Mouse (Mus musculus) megakaryocyte-erythroid progenitor cell, adult 5-6 weeks (primary cell): ENCODE data around the gene Dnase1l3. TPM values are rescaled to one million over a fixed set of nuclear protein-coding genes. Genes with fewer than 3 reads are reported as not detected.

ENCODE experiments used
- ATAC-seq: replicated peaks from 2 replicates; pipeline ENCODE4 v1.8.0; 2016; ENCODE audit warnings: mild to moderate bottlenecking, inconsistent platforms; ENCODE audit not compliant: severe bottlenecking, poor library complexity, low FRiP score, low TSS enrichment
- total RNA-seq, 2 experiments: library from RNA; stranded (forward) in 1 of 2; stranded (reverse) in 1 of 2; fragments of 200-1000, 215-1000 nt in 1 of 2; fragments of >200 nt in 1 of 2; fragmentation: Nextera tagmentation in 1 of 2; gene quantifications; 2 replicates each; pipeline ENCODE4 v1.2.3; 2014 to 2017

Gene Dnase1l3
- total RNA-seq (2014; fragmentation: Nextera tagmentation) = not detected in 2 replicates
- total RNA-seq (2017) = not detected in 2 replicates

DNA sequence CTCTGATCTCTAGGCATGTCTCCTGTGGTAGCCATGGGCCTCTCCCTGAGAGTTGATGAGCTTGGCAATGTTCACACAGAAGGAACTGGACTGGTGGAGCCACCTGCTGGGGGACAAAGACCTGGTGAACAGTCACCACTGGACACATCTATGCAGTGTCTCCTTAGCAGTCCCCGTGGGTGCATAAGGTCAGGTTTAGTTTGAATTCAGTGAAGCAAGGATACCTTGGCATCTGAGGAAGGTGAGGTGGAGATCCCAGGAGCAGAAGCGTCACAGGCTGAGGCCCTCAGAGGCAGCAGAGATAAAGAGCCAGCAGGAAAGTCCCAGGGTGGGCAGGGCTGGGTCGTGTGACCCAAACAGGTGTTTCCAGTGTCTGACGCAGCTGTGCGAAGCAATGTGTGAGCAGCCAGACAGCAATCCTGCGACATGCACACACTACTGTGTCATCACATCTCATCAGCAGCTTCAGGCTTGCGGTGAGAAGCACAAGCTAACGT lies at the start of gene Dnase1l3:
Gene Dnase1l3, minus strand, starts transcription at position 303 of the 497 bp plus-strand sequence.
- no peak for ATAC-seq

DNA sequence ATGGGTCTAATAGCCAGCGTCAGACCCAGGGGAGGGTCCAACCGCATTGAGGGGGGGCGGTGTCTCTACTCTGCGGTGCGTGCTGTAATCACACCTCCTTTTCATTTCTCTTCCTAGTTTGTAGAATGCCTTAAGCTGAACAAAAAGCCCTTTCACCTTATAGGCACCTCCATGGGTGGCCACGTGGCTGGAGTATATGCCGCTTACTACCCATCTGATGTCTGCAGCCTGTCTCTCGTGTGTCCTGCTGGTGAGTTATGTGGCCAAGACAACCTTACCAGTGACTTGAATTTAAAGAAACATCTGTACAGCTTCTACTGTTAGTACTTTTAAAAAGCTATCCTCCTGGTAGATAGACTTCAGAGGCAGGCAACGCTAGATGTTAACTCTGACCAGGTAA lies 48.2 kb upstream of the Dnase1l3 start:
- no peak for ATAC-seq

DNA sequence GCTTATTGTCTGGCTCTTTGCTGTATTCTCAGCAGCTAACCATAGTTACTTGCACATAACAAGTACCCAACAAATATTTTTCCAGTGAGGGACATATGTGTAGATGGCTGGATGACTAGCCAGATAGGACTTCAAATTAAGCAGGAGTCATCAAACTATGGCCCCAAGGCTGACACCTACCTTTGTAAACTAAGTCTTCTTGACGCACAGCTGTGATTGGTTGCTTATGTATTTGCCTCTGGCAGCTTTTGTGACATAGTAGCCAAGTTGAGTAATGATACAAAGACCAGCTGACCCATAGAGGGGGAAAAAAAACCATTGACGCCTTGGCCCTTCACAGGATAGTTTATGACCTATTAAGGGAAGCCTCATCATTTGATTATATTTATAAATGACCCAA lies 47.7 kb upstream of the Dnase1l3 start:
- no peak for ATAC-seq

DNA sequence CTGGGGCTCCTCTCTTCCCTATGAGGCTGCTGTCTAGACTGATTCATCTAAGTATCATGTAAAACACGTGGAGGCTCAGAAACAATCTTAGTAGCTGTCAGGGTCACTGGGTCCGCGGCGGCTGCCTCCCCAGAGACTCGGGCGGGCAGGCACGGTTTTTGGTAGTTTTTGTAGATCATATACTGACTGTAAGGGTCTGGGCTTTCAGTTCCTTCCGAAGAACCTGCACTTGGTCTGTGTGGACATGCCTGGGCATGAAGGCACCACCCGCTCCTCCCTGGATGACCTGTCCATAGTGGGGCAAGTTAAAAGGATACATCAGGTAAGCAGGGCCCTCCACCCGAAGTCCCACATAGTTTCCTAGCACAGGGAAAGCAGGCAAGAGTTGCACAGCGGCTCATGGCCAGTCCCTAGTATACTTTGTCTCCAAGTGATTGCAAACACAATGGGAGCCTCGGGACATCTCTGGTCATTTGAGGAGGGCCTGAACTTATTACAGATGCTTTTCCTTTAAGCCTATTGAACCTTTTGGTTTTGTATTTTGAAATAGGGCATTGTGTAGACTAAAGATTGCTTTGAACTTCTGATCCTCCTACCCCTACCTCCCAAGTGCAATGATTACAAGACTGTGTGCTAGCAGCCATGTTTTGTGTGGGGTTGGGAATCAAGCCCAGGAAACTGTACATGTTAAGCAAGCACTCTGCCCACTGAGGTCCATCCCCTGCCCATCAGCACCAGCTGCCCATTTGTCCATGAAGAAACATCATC lies 46.7 kb upstream of the Dnase1l3 start:
- no peak for ATAC-seq

DNA sequence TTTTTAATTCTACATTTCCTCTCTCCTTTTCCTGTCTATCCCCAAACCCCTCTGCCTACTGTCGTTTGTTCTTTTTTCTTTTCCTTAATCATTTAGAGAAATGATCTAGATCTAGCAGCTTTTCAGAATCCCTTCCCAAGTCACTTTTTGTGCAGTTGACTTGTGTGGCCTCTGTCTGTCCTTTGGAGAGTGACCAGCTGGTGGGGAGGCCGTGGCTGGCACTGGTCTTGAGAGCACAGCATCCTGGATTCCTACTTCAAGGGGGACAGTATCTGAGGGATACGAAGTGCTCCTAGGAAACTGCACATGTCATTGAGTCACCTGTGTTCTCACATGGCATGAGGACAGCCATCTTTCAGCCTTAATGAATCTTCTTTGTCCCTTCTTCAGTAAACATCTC lies 45.8 kb upstream of the Dnase1l3 start:
- no peak for ATAC-seq

DNA sequence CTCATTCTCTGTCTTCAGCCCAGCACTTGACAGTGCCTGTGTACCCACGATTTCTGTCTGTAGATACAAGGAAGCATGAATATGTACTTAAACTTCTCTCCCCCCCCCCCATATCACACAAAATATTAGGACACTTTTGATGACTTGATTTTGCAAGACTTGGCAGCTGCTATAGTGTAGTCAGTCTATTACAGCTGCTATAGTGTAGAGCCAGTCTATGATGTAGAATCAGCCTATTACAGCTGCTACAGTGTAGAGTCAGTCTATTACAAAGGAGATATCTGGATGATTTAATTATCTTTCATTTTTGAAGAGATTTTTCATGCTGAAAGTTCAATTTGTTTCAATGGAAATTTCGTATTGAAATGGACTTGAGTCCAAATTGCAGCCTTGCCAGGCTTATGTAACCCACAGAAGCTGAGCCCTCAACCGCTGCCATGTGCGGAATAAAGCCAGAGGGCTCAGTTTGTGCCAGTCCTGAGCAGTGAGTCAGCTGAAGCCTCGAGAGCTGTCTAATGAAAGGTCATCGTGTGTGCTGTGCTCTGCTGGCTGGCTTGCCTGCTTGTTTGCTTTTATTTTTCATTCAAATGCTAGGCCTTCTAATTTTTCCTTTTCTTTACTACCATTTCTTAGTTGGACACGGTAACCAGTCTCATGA lies 44.5 kb upstream of the Dnase1l3 start:
- ATAC-seq = no peak

DNA sequence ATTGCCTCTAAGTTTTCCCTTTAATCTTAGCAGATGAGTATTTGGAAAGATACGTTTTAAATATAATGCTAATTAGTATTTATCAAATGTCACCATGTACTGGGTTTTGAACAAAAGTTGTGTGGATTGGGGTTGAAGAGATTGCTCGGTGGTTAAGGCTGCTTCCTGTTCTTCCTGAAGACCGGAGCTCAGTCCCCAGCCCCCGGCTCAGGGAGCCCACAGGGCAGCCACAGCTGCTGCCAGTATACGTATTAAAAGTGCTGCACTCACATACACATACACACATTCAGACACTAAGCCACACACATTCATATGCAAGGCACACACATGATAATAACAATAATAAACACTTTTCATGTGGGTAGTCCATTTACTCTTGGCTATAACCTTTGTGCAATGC lies 43.8 kb upstream of the Dnase1l3 start:
- no peak for ATAC-seq

DNA sequence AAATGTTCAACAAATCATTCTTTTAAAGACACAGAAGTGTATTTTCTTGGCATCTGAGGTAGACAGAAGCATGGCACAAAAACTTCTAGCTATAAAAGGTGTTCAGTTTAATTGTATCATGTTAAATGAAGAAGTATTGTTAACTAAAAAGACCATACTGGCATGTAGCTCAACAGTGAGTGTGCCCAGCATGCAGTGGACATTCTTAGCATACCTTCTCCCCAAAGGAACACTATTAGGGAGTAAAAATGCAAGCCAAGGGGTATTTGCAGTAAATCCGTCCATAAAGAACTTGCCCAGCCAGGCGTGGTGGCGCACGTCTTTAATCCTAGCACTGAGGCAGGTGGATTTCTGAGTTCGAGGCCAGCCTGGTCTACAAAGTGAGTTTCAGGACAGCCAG lies 42.0 kb upstream of the Dnase1l3 start:
- no peak for ATAC-seq

DNA sequence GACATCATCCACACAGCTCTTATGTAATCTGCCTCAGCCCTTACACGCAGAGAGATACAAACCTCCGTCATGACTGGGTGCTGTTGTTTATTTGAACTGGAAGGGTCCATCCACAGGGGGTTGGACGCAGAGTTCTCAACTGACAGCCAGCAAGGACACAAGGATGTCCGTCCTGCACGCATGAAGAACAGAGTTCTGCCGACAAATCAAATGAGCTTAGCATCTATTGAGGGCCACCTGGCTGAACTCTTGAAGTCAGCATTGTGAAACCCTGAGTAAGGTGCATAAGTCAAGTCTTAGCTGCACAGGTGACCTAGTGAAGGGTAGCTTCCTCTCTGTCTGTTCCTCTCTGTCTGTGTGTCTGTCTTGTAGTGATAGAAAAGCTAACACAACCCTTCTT lies 41.6 kb upstream of the Dnase1l3 start:
- no peak for ATAC-seq

DNA sequence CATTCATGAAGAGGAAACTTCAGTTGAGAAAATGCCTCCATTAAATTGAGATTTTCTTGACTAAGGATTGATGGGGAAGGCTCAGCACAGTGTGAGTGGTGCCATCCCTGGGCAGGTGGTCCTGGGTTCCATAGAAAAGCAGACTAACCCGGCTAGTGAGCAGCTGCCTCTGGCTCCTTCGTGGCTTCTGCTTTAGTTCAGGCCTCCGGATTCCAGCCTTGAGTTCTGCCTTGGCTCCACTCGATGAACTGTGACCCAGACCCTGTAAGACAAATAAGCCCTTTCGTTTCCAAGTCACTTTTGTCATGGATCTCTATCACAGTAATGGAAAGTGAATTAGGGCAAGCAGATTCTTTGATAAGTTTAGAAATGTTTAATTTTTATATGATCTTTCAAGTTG lies 40.2 kb upstream of the Dnase1l3 start:
- ATAC-seq = no peak

DNA sequence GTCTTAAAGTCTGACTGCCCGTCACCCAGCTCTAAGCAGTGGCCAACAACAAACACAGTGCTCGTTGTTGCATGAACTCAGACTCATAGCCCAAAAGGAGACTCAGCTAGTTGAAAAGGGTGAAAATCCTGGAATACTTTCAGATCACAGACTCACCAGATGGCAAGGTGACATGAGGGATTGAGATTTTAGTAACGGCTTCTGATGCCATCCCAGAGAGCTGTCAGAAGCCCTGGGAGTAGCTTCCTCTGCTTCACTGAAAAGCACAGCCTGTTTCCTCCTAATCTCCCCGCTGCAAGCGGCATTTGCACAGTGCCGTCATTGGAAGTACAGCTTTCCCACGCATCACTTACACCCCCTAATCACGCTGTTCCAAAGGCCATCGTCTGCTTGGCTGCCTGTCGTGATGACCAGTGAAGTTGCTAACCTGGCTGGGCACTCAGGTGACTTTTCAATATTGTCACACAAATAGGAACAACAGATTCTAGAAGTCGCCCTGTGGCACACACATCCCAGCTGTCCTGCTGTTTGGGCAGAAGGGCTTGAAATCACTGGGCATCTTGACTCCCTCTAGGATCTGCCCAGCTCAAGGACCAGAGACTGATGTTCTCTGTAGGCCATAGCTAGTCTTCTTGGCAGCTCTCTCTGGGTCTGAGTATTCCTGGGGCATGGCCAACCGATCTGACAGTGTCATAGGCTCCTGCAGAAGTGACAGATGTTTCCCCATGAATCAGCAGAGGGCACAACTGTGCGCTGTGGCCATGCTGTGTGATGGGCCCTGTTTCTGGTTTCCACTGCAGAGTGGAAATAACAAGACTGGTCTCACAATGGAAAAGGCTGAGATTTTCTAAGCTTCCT lies 37.9 kb upstream of the Dnase1l3 start:
- ATAC-seq = no peak

DNA sequence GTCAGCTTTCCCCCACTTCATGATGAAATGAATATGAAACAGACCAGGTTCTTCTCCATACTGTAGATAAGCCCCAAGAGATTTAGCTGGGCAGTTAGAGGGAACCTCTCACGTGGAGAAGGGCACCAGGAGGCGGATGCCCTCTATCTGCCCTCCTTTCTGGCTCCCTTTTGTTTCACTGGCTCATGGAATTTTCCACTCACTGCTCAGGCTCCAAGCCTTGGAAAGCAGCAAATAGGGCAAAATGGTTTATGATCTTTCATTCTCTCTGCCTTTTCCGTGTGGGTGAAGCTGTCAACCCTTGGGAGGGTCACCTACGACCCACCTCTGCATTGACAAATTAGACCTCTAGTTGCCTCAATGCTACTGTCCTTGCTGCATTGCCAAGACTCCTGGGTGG lies 36.2 kb upstream of the Dnase1l3 start:
- no peak for ATAC-seq

DNA sequence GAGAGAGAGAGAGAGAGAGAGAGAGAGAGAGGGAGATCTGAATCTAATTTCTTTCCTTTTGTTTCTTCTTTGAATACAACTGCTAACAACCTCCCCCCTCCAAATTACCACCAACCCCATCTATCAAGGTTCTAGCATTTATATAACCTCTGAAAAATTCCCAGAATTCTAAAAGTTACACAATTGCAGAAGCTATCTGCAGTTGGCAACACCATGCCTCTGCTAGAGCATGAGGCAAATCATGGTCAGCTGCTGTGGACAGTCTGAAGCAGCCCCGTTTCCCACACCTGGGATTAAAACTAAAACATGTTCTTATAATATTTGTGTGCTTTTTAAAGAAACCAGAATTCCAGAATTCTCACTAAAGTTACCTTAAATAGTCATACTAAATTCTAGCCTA lies 35.4 kb upstream of the Dnase1l3 start:
- no peak for ATAC-seq

DNA sequence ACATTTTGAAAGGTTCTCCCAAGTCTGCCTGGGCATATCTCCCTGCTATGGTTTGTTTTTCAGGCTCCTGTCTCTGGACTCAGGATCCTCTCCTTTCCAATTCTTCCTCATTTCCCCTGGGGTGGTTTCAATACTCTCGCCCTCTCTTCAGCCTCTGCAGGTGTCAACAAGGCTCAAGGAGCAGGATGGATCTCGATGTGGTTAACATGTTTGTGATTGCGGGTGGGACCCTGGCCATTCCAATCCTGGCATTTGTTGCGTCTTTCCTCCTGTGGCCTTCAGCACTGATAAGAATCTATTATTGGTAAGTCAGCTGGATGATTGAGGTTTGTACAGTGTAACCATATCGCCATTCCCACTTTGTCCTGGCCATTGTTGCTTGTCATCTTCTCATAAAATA lies 33.7 kb upstream of the Dnase1l3 start:
- ATAC-seq = no peak

DNA sequence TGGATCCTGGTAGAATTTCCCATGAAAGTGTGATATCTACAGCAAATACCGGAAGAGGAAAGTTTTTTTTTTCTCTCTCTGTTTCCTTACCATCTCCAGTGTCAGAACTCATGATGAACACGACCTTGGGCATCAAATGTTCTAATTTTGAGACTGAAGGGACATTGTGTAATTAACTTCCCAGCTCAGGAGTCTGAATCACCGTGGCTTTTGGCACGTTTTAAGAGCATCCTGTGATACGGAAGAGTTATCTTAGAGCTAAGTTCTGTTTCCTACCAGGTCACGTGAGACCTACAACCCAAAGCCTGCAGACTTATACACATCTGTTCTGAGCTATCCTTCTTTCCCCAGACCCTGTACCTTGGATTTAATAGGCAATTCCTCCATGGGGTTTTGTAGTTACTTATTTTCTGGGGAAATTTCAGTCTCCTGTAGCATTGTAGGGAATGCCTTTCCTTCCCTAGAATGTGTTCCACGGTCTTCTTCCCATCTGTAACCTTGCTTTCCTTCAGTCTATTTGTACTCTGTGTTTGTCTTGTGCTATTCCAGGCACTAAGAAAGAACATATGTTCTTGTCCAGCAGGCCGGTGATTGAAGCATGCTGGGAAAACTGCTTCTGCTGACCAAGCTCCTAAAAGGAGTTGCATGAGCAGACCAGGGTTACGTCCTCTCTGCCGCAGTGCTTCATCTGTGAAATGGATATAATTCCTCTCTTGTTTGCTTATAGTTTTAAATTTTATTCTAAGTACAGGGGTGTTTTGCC lies 32.6 kb upstream of the Dnase1l3 start:
- no peak for ATAC-seq

DNA sequence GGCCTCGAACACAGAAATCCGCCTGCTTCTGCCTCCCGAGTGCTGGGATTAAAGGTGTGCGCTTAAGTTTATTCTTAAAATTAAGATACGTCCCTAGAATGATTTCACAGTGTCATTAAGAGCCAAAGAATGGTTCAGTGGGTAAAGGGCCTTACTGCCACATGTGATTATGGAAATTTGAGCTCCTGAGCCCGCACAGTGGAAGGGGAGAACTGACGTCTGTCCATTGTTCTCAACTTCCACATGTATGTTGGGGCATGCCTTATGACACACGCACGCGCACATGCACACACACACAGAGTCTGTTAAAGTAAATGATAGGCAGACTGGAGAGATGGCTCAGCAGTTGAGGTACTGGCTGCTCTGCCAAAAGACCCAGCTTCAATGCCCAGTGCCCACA lies 30.6 kb upstream of the Dnase1l3 start:
- no peak for ATAC-seq

DNA sequence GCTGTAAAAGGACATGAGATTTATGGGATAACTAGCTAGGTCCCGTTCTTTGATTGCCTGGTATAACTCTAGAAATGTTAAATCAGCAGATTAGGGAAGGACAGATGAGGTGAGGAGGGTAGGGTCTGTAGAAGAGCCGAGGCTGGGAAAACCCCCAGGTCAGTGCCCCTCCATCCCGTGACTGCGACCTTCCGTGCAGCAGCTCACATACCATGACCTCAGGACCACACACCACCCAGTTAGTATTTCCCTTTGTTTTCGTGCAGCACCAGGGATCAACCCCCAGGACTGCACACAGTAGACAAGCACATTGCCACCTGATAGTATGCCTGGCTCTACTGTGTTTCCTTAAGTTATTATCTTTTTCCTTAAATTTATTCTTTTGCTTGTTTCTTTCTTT lies 30.1 kb upstream of the Dnase1l3 start:
- ATAC-seq = no peak

DNA sequence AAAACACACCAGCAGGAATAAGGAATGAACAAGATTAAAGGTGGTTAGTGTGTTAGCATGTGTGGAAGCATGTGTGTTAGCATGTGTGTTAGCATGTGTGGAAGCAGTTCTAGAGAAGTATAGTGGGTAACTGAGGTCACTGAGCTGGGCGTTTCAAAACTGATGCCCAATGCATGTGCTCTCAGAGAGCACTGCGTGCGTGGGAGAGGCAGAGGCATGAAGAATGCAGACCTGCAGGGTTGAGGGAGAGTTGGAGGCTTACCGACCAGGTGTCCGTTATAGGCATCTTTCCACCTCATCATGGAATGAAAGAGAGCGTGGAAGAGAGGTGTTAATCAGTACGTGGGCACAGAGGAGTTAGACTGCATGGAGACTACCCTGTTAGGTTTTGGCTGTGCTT lies 26.2 kb upstream of the Dnase1l3 start:
- ATAC-seq = no peak

DNA sequence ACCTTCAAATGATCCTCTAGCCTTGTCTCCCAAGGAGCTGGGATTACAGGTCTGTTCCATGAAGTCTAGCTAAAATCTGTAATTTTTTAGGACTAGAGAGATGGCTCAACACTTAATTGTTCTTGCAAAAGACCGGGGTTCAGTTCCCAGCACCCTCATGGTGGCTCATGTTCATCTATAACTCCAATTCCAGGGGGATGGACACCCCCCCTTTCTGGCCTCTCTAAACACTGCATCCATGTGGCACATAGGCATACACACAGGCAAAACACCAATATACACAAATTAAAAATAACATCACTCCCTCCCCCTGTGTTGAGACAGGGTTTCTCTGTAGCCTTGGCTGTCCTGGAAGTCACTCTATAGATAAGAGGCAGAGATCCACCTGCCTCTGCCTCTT lies 25.6 kb upstream of the Dnase1l3 start:
- no peak for ATAC-seq
